8 mouse cellular contexts compared by ENCODE assay signal in genomic region chr11:106820972-106821371, GRCm38 (mm10). TPM values are rescaled to one million over a fixed set of nuclear protein-coding genes. Genes with fewer than 3 reads are reported as not detected.
DNase-seq lines count a peak whose midpoint lies in the region; TF ChIP-seq lines count a peak whose summit lies in the region.

No protein-coding gene starts in this region.

- 20% methylated on average over 4 of the region's 4 CpGs for WGBS in cerebellum, adult 2 months

- no peak overlapping the region for H3K4me3 ChIP-seq in cerebellum, adult 2 months (replicated peaks; ENCODE audit: insufficient read depth, low read depth, low read length)

- DNase-seq in layer of hippocampus, adult 9-11 months: peak; percentile 64
- DNase-seq in layer of hippocampus, adult 8-10 months (ENCODE audit: low spot score in 2 of 2): no peak
- DNase-seq in CD8-positive naive resting alpha-beta T cell, adult 2 months (ENCODE audit: low read depth in 2 of 2, low spot score in 2 of 2): peak; percentile 10 to 24
- DNase-seq in cerebellum, adult 2 months: peak; percentile 60
- DNase-seq in heart, postnatal 14 days: peak; percentile 74
- peak; percentile 57 for DNase-seq in lung, postnatal 25 days (ENCODE audit: low spot score)
- no peak for DNase-seq in frontal cortex, postnatal 14 days (ENCODE audit: low spot score in 2 of 2)
- no peak for DNase-seq in embryo, embryonic 10.5 days (ENCODE audit: low spot score)

- no peaks in the 10 kb centered on the region for H3K27me3 ChIP-seq in cerebellum, adult 2 months (ENCODE audit: control insufficient read depth, insufficient read depth, low read length)

- no peak for TF ChIP-seq CTCF in cerebellum, adult 2 months (IDR thresholded peaks at IDR 0.05; ENCODE audit: borderline replicate concordance, insufficient read depth, low read depth, low read length)

- no peak for TF ChIP-seq POLR2A in cerebellum, adult 2 months (IDR thresholded peaks at IDR 0.05; ENCODE audit: borderline replicate concordance, insufficient read depth, low read length)

- peaks cover 72% of the 10 kb centered on the region for H3K4me1 ChIP-seq in cerebellum, adult 2 months (ENCODE audit: control insufficient read depth, insufficient read depth, low read length)

- peak overlapping the region; percentile 89 for H3K27ac ChIP-seq in cerebellum, adult 2 months (ENCODE audit: insufficient read depth, low read length)

- intact Hi-C loops in heart, postnatal 14 days (cut with DNase I): no loop called here

RNA-seq across cellular contexts. Expression of gene Cep95, which starts 31.9 kb away (rescaled TPM):
- 10 to 100 TPM in 3 of 4 experiments, 1 to 10 TPM in 1; 9.1 to 15.6 (median 13.8) TPM for total RNA-seq in layer of hippocampus, adult 8-10 months (2022)
- polyA plus RNA-seq in cerebellum, adult 2 months (2012; rRNA removed): 31.8 and 37.1 TPM in 2 replicates
- 1 to 10 TPM; 8.2 to 8.3 TPM for total RNA-seq in heart, postnatal 14 days (2021)

RNA-seq across cellular contexts. Expression of gene Ddx5, which starts 32.0 kb away (rescaled TPM):
- 100 to 1,000 TPM; 697 to 742 (median 710) TPM for total RNA-seq in layer of hippocampus, adult 8-10 months (2022)
- 676 and 721 TPM in 2 replicates for polyA plus RNA-seq in cerebellum, adult 2 months (2012; rRNA removed)
- total RNA-seq in heart, postnatal 14 days (2021): 100 to 1,000 TPM; 425 to 428 TPM

RNA-seq across cellular contexts. Expression of gene Polg2, which starts 41.6 kb away (rescaled TPM):
- 1 to 10 TPM; 3.4 to 5.6 (median 3.7) TPM for total RNA-seq in layer of hippocampus, adult 8-10 months (2022)
- 11.7 and 12.7 TPM in 2 replicates for polyA plus RNA-seq in cerebellum, adult 2 months (2012; rRNA removed)
- 1 to 10 TPM; 3.8 to 4.1 TPM for total RNA-seq in heart, postnatal 14 days (2021)

Comparison
In these comparisons a context has a peak if more than half of its experiments do, and no peak if none do; other contexts are left out.
1. DNase-seq: peak in layer of hippocampus, adult 9-11 months (single experiment), CD8-positive naive resting alpha-beta T cell, adult 2 months (2 of 2), cerebellum, adult 2 months (2 of 2), heart, postnatal 14 days (2 of 2) and lung, postnatal 25 days (single experiment); none in layer of hippocampus, adult 8-10 months (0 of 2), frontal cortex, postnatal 14 days (0 of 2) and embryo, embryonic 10.5 days (single experiment).